Mouse (Mus musculus): ENCODE data around the gene Pf4.

The Pf4 gene

DNA sequence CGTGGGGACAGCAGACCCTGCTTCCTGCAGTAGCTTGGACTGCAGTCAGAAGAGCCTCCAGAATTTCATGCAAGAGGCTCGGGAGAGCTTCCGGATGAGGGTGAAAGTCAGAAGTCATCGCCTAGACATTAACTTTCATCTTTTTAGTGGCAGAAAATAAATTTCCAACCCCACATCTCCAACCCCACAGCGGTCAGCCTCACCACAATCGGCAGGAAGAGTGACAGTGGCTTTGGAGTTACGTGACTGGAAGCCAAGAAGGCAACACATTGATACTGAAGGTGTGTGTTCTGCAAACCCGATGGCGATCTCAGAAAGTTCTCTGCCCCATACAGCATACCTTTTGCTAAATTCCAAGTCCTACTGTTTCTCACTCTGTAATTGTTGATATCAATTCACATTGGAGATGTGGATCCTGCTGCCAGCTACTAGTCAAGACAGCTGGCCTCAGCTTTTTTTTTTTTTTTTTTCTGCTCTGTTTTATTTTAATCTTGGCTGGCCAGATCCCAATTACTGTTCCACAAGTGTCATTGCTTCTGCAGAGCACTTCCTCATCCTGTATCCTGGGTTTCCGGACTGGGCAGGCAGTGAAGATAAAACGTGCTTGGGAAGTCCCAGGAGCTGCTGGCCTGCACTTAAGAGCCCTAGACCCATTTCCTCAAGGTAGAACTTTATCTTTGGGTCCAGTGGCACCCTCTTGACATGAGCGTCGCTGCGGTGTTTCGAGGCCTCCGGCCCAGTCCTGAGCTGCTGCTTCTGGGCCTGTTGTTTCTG lies at the start of gene Pf4:
Pf4 (plus strand) TSS at position 556 of the 774 bp plus-strand sequence.
- no peak for DNase-seq (ENCODE audit: low read depth, low spot score)

DNA sequence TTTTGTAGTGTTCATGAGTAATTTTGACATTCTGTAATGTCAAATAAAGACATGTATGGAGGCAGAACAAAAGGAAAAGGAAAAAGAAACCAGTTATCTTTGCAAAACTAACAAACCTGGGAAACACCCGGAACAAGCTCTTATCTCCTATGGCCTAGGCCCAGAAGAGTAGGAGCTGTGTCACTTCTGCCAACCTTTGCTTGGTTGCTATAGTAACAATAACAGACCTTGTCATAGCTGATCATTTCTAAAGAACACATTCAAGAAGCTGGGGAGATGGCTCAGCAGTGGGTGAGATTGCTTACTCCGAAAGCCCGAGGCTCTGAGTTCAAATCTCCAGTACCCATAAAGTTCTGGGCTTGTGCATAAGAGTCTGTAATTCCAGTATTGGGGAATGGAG lies 49.6 kb upstream of the Pf4 start:
- no peak for DNase-seq (ENCODE audit: low read depth, low spot score)

DNA sequence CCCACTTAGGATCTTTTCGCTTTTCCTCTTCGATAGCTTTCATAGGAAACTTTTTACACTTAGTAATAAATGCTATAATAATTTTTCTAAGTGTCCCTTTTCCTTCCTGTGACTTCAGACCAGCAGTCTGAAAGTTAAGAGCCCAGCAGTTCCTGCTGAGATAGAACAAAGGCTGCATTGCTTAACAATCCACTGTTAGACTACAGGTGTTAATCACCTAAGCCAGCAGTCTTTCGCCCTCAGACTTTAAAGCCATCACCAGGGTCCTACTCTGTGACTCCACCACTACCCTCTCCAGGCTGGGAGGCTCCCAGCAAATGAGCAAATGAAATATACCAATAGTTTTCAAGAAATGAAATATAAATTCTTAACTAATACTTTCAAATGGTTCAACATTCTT lies 44.0 kb upstream of the Pf4 start:
- DNase-seq (ENCODE audit: low read depth, low spot score), result no peak

DNA sequence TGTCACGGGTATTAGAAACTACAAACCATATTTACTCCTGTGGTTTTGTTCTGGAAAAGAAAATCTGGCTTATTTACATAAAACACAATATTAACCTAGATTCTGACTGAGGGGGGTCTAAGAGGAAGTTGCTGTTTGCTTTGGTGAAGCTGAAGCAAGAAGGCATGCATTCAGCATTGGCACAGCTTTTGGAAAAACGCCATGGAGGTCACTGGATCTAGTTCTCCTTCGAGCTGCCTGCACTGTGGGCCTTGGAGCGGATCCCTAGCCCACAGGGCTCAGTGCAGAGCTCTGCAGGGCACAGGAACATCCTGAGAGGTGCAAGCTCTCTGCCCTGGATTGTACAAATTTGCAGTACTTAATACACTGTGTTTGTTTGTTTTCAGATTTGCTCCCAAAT lies 40.8 kb upstream of the Pf4 start:
- DNase-seq (ENCODE audit: low read depth, low spot score), result no peak

DNA sequence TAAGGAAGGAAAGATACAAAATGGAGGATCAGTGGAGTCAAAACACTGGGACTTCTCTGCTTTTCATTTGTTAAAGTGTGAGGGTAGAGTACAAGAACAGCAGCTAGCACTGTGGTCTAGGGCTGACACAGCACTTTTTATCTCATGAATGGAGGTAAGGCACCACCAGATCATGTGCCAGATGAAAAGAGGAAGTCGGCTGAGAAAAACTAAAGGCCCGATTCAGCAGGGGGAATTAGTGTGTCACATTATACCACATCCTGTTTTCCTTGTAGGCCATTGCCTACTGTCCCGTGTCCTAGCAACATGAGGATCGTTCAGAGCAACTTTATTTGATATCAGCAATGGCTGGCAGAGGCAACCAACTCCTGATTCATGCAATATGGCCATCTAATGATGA lies 30.2 kb upstream of the Pf4 start:
- no peak for DNase-seq (ENCODE audit: low read depth, low spot score)

DNA sequence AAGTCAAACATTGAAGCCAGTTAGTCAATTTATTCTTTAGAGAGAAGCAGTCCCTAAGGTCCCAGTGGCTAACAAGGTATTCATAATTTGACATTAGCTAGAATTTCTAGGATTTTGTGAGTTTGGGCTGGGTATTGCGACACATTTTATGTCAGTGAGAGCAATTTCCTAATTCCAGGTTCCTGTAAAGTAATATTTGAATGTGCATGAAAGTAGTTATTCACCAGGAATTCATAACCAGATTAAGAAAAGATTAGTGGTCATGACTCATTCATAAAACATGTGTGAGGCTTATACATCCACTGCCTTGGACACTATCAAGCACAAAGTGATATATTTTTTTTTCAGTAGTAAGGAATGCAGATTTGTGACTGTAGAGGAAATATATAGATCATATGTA lies 18.3 kb upstream of the Pf4 start:
- no peak for DNase-seq (ENCODE audit: low read depth, low spot score)

DNA sequence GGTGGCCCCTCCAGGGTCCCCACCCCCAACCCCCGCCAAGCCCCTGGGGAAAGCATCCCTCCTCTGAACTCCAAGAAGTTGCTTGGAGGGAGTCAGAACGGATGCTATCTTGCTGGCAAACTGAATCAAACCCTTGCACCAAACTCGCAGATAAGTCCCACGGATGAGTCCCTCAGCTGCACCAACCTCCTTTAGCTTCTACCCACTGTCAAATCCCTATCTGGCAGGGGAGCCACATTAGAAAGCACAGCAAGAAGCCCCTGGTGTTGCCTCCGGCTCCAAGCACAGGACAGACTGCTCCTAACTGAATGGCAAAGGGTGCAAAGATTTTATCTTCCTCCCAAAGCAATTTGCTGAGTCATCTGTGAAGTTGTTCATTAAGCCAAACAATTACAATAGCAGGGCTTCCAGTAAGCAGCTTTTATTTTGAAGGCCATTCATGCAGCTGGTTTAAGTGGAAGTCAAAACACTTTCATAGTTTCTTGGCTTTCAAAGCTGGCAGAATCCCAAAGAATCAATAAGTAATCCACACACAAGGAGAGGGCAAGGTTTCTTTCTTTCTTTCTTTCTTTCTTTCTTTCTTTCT lies 14.1 kb upstream of the Pf4 start:
- no peak for DNase-seq (ENCODE audit: low read depth, low spot score)

DNA sequence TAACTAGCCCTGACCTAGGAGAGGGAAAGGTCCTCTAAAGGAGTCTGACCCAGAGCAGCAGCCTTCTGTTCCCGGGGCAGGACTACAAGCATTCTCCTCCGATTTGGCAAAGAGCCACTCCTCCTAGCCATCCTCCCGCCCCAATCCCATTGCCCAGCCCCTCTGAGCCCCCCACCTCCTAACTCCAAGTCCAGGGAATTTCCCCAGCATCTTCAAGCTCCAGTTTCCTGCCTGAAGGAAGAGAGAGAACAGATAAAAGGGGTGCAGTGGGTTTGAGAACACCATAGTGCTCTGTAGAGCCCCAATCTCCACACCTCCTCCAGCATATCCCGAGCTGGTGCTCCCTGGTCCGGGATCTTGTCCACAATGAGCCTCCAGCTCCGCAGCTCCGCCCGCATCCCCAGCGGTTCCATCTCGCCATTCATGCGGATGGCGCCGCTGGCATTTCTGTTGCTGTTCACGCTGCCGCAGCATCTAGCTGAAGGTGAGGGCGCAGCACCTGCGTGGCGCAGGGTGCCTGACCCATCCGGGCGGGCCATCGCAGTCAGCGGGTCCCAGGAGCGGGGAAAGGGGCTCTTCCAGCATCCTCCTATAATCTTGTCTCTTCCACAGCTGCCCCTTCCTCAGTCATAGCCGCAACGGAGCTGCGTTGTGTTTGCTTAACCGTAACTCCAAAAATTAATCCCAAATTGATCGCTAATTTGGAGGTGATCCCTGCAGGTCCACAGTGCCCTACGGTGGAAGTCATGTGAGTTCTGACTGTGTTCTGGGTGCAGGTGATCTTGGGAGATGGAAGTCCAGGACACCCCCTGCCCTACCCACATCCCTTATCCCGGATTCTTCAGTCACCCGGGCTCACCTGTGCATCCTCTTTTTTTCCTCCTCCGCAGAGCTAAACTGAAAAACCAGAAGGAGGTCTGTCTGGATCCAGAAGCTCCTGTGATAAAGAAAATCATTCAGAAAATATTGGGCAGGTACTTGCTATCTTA lies 12.9 kb upstream of the Pf4 start, which contains the start of gene Cxcl5:
Cxcl5 (plus strand) TSS at position 284 of the 989 bp plus-strand sequence.
- DNase-seq (ENCODE audit: low read depth, low spot score), result no peak

DNA sequence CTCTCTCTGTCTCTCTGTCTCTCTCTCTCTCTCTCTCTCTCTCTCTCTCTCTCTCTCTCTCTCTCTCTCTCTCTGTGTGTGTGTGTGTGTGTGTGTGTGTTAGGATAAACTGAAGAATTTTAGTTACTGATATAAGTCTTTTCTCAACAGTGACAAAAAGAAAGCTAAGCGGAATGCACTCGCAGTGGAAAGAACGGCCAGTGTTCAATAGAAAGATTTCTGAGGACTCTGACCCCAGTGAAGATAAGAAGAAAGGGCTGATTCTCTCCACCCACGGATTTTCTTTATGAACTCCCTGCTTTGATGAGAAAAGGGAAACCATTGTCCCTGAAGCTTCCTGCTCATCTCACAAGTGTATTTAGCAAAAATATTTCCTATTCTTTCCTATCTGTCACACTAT lies 11.9 kb upstream of the Pf4 start:
- DNase-seq (ENCODE audit: low read depth, low spot score), result no peak

DNA sequence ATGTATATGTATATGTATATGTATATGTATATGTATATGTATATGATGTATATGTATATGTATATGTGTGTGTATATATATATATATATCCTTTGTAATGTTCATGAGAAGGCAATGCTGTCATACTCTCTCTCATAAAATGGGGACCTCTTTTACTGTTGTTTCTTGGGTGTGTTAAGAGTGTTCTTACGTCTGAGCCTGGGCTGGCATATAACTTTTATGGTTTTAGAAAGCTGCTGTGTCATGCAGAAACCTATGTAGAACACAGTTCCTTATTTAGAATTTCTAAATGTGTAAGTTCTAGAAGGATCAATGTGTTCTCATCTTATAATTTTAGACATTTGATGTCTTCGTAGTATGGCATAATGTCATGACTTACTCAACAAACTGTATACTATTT lies 11.4 kb upstream of the Pf4 start:
- no peak for DNase-seq (ENCODE audit: low read depth, low spot score)

DNA sequence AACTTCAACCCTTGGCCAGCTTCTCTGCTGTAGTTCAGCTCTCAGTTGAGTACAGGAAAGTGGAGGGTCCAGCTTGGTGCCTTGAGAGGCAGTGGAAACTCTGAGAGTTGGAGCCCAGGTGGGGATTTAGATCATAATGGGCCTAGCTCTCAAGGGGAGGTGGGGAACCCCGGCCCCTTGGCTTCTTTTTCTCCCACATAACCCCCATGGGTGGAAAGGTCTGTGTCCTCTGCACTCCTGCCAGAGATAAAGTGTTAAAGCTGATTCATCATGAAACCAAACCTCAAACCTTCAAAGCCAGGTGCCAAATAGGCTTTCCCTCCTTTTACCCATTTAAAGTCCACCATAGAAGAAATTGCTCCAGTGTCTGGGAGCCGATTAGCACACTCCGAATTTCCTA lies 10.4 kb upstream of the Pf4 start:
- no peak for DNase-seq (ENCODE audit: low read depth, low spot score)

DNA sequence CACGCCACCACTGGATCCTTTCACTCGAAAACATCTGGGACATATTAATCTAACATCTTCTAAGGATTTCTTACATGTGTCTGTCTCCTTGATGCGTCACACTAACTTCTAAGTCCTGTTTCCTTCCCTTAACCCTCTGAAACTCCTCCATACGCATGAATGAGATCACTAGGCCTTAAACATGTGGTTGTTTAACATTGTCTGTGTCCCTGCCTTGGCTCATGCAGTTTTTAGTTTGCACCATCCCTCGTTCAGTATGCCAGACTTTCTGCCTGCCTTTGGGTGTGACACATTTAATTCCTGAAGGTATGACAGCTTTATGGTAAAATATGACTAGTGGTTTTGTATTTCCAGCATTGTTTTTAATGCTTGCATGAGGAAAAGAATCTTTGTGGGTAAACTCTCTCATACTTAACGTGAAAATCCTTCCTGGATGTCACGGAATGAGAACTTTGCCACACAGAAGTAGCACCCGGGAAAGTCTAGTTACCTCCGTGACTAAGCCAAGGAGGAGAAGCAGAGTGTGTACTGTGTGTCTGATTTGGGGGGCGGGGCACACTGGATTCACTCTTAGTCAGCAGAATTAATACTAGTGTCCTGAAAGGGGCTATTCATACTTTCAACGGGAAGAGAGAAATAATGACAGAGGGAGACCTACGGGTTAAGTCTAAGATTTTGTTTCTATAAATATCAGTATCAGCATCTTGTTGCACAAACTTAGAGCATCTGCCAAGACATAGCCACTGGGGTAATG lies 8.1 kb upstream of the Pf4 start:
- DNase-seq (ENCODE audit: low read depth, low spot score), result no peak

DNA sequence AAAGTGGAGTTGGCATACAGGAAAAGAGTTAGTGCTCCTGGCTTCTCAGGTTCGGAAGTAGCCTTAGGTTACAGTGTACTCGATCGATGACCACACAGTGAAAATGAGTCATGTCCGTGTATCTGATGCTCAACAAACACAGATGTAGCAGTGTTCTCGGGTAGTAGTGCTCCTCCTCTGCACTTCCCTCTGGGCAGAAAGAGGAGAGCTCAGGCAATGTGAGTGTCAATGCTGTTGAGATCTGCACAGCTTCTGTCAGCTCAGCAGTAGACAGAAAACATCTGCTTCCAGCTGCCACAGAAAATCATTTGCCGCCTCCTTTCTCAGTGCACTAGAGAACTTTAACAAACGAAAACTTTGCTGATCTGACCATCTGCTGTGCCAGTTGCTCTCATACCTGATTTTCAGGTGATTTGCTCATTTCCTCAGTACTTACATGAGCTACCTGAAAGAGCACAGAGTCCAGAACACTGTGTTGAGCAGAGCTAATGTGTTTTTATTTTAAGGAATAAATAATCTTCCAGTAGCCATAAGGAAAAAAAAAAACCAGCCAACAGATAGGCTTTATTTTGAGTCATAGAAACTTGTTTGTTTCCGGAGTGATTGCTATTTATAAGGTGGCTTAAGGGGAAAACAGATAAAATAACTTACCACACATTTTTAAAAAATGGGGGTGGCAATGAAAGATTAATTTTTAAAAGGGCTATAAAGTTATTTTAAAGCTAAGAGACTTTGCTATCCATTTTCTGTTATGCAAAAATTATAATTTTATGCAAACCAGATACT lies 6.2 kb upstream of the Pf4 start:
- DNase-seq (ENCODE audit: low read depth, low spot score), result no peak

DNA sequence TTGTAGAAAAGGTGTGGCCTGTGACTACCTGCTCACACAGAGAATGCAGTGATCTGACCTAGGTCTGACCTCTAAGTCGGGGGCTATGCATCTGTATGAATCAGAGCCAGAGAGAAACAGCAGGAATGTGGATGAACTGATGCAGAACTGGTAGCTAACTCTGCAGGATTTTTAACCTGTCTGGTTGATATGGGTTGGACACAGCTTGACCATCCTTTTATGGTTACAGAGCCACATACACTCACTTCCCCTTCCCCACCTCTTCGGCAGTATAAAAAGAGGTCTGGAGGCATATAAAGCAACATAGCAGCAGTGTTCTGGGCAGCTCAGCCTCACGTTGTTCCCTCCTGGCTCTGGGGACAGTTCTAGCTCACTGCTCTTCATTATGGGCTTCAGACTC lies 4.0 kb upstream of the Pf4 start, which contains the start of gene Ppbp:
Ppbp (plus strand) TSS at position 301 of the 400 bp plus-strand sequence.
- DNase-seq (ENCODE audit: low read depth, low spot score), result no peak

DNA sequence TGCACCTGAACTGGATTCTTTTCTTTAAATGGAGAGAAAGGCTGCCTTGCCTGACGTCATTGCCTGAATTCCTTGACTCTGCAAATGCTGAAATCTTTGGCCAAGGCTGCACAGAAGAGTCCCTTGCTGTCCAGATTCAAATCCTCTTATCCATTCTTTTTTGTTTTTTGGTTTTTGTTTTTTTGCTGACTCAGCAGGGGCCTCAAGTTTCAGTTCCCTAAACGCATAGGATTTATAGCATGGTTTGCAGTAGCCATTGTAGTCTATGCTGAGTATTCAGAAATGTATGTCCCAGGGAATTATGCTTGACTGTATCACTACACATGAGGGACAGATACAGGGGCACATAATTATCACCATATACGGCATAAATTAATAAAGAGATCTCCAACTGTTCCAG lies 866 bp upstream of the Pf4 start:
- DNase-seq (ENCODE audit: low read depth, low spot score), result no peak

DNA sequence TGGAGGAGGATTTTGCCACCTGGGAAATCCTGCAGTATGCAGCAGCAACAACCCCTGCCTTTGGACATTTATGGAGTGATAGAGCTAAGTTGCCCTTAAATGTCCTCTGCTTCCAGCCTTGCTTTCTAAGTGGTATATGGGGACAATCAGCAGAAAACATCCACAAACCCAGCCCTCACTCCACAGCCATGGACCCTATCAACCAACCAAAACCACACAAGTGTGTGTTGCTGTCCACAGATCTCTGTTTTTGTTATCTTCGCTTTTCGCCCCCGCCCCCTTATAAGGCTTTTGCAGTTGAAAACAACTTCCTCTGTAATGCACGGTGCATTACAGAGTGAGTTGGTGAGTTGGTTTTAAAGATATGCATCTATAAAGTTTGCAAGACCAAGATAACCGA lies 3.3 kb downstream of the Pf4 start:
- no peak for DNase-seq (ENCODE audit: low read depth, low spot score)

DNA sequence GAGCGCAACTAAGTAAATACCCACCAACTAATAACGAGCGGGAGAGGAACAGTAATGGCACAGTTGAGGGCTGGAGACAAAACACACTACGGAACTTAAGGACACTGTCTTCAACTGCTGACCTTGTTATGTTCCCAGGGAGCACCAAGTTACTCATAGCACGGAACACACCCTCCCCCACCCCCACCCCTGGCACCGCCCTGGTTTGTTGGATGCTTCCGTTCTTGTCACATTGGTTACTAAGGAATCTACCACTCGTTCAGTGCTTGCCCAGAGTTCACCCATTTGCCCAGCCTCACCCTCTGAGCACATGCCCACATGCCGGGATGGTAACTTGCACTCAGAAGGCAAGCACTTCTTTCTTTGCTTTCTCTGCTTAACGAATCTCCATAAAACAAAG lies 5.4 kb downstream of the Pf4 start:
- no peak for DNase-seq (ENCODE audit: low read depth, low spot score)

DNA sequence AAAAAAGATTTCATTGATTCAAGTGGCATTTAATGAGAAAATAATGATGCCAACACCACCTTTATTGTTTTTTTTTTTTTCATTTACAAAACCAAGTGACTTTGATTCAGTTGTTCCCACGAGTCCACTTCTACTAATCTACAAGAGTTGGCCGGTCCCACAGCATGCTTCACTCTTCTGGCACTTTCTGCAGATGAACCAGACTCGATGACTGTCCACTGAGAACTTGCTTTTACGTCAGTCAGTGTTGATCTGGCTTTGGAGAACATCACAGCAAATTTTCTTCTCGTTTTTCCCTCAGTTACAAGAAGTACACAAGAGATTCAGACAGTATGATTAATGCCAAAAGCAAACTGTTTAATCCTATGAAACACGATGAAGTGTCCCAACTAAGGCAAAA lies 6.6 kb downstream of the Pf4 start:
- no peak for DNase-seq (ENCODE audit: low read depth, low spot score)

DNA sequence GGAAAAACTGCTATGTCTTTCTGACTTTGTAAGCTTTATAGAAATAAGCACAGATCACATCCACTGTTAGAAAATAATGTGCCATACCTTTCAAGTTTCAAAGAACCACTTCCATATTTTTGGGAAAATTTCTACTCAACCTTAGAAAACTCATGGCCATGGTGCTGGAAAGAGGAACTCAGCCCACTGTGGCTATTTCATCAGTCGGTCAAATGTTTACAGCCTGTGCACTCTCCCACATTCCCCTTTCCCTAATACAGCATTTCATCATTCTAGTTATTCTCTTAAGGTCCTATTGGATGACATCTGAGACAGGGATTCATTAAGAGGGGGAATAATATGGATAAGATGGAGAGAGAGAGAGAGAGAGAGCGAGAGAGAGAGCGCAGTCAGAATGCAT lies 11.5 kb downstream of the Pf4 start:
- no peak for DNase-seq (ENCODE audit: low read depth, low spot score)

DNA sequence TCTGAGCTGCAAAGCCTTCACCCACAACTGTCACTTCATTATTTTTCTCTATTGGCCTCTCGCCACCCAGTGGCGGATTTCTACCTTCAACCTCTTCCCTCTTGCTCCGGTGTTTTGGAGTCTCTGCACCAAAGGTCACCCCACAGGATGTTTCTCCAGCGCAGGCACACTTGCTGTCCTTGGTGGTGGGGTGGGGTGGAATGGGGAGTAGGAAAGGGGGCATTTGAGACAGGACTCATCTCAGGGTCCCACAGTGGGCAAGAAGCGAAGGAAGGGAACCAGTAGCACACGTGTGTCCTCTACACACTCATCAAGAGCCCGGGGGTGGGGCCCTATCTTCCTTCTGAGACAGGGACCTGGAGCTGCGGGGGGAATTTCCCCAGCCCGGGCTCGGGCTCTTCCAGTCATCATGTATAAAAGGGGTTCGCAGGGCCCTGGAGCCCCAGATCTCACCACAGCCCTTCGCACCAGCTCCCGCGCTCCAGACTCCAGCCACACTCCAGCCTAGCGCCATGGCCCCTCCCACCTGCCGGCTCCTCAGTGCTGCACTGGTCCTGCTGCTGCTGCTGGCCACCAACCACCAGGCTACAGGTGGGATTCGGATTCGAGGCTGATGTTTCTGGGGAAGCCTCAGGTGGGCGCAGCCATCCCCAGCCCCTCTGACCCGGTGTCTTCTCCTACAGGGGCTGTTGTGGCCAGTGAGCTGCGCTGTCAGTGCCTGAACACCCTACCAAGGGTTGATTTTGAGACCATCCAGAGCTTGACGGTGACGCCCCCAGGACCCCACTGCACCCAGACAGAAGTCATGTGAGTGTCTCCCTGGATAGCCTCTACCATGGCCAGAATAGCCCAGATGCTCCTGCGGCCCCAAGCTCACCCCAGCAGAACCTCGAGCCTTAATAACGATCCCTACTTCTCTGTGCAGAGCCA lies 13.7 kb downstream of the Pf4 start, which contains the start of gene Cxcl3:
Cxcl3 (plus strand) TSS at position 445 of the 930 bp plus-strand sequence.
- DNase-seq (ENCODE audit: low read depth, low spot score), result no peak

All from telencephalon, adult 2 months (tissue).